Mouse (Mus musculus): ENCODE measurements around the gene Cflar.

GRCm38 (mm10) chr1:58713893-58714231 lies 2.6 kb downstream of the Cflar start:
- no peak for TF ChIP-seq CTCF (IDR thresholded peaks at IDR 0.05; ENCODE audit: low read depth, low read length)
- no peak for TF ChIP-seq POLR2A (IDR thresholded peaks at IDR 0.05; ENCODE audit: borderline replicate concordance, low read depth, low read length)

Measured in bone marrow macrophage, adult 2 months (primary cell).